Mouse (Mus musculus): ENCODE data around the gene Slc16a1. TPM values are rescaled to one million over a fixed set of nuclear protein-coding genes. Genes with fewer than 3 reads are reported as not detected.

The Slc16a1 gene
- polyA plus RNA-seq (2015; fragmentation: Illumina TruSeq; extraction: RNeasy Lipid Tissue Mini Kit (QIAGEN cat#74804); ENCODE audit: low read depth, low replicate concordance): 25.4 TPM

DNA sequence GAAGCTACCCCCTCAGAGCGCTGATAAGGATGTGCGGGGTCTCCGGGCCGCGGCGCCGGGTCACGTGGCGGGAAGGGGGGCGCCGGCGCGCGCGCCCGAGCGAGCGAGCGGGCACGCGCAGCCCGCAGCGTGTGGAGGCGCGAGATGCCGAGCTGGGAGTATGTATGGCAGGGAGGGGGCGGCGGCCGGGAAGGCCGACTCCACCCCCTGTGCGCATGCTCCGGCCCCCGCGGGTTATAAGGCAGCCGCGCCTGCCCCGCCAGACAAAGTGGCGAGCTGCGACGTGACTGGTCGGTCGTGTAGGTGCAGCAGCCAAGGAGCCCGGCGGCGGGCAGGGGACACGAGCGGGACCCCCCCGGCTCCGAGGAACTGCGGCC is at the start of gene Slc16a1:
Gene Slc16a1 (plus strand): TSS at position 266 of the 377 bp plus-strand sequence.

Other genes starting within 250 kb of the Slc16a1 start
- gene Lrig2, start 126.8 kb upstream of the Slc16a1 start, polyA plus RNA-seq (2015; fragmentation: Illumina TruSeq; extraction: RNeasy Lipid Tissue Mini Kit (QIAGEN cat#74804); ENCODE audit: low read depth, low replicate concordance): 15.3 TPM
- 0.70 TPM for gene Ppm1j, start 142.4 kb downstream of the Slc16a1 start, polyA plus RNA-seq (2015; fragmentation: Illumina TruSeq; extraction: RNeasy Lipid Tissue Mini Kit (QIAGEN cat#74804); ENCODE audit: low read depth, low replicate concordance)
- gene Fam19a3, start 143.2 kb downstream of the Slc16a1 start, polyA plus RNA-seq (2015; fragmentation: Illumina TruSeq; extraction: RNeasy Lipid Tissue Mini Kit (QIAGEN cat#74804); ENCODE audit: low read depth, low replicate concordance): 0.19 TPM
- gene Rhoc, start 149.7 kb downstream of the Slc16a1 start, polyA plus RNA-seq (2015; fragmentation: Illumina TruSeq; extraction: RNeasy Lipid Tissue Mini Kit (QIAGEN cat#74804); ENCODE audit: low read depth, low replicate concordance): 34.2 TPM
- 4.8 TPM for gene Mov10, start 179.9 kb downstream of the Slc16a1 start, polyA plus RNA-seq (2015; fragmentation: Illumina TruSeq; extraction: RNeasy Lipid Tissue Mini Kit (QIAGEN cat#74804); ENCODE audit: low read depth, low replicate concordance)
- 28.0 TPM for gene St7l, start 225.3 kb downstream of the Slc16a1 start, polyA plus RNA-seq (2015; fragmentation: Illumina TruSeq; extraction: RNeasy Lipid Tissue Mini Kit (QIAGEN cat#74804); ENCODE audit: low read depth, low replicate concordance)
- 59.2 TPM for gene Capza1, start 225.8 kb downstream of the Slc16a1 start, polyA plus RNA-seq (2015; fragmentation: Illumina TruSeq; extraction: RNeasy Lipid Tissue Mini Kit (QIAGEN cat#74804); ENCODE audit: low read depth, low replicate concordance)

Measured in brain, adult 10 weeks (tissue).